Mouse (Mus musculus) urinary bladder, postnatal 36 days (tissue): ENCODE data around the gene Tmem59l.

ENCODE experiments used
- DNase-seq, 2 experiments: peaks; one replicate each; pipeline ENCODE4 v3.0.0; 2022; ENCODE audit warnings: low spot score in 2 of 2, mixed read lengths in 1 of 2

Tmem59l gene

GRCm38 (mm10) chr8:70460606-70461005, 26.6 kb downstream of the Tmem59l start:
- no peak for DNase-seq

- DNase-seq = no peak
Measured at GRCm38 (mm10) chr8:70460199-70460598, 27.0 kb downstream of the Tmem59l start.

- DNase-seq = no peak
Measured at GRCm38 (mm10) chr8:70459636-70460035, 27.5 kb downstream of the Tmem59l start.

- no peak for DNase-seq
Measured at GRCm38 (mm10) chr8:70458462-70458861, 28.7 kb downstream of the Tmem59l start.

GRCm38 (mm10) chr8:70457882-70458281, 29.3 kb downstream of the Tmem59l start:
- DNase-seq = no peak

GRCm38 (mm10) chr8:70456996-70457395, 30.2 kb downstream of the Tmem59l start:
- no peak for DNase-seq

GRCm38 (mm10) chr8:70453852-70454251, 33.3 kb downstream of the Tmem59l start:
- DNase-seq = no peak

- DNase-seq = no peak
Measured at GRCm38 (mm10) chr8:70452196-70452966, 34.8 kb downstream of the Tmem59l start.

- DNase-seq = peak in 1 of 2 experiments; percentile 40
Measured at GRCm38 (mm10) chr8:70447639-70448420, 39.3 kb downstream of the Tmem59l start.

- no peak for DNase-seq
Measured at GRCm38 (mm10) chr8:70445988-70446387, 41.2 kb downstream of the Tmem59l start.

GRCm38 (mm10) chr8:70443326-70443725, 43.8 kb downstream of the Tmem59l start:
- no peak for DNase-seq

GRCm38 (mm10) chr8:70441565-70441964, 45.6 kb downstream of the Tmem59l start:
- no peak for DNase-seq

- DNase-seq = no peak
Measured at GRCm38 (mm10) chr8:70440246-70440645, 46.9 kb downstream of the Tmem59l start.

- no peak for DNase-seq
Measured at GRCm38 (mm10) chr8:70439848-70440179, 47.3 kb downstream of the Tmem59l start.

- peak; percentile 94 to 97 for DNase-seq
Measured at GRCm38 (mm10) chr8:70439055-70439847, 47.9 kb downstream of the Tmem59l start, which contains the start of gene Crtc1. TSS of gene Crtc1 (minus strand) at chr8:70439579.

- DNase-seq = no peak
Measured at GRCm38 (mm10) chr8:70438423-70438822, 48.7 kb downstream of the Tmem59l start.

GRCm38 (mm10) chr8:70435156-70435555, 52.0 kb downstream of the Tmem59l start:
- DNase-seq = no peak
